Mouse (Mus musculus) kidney, embryonic 16.5 days (tissue): Measurements from ENCODE around the gene Gm48551. TPM values are rescaled to one million over a fixed set of nuclear protein-coding genes. Genes with fewer than 3 reads are reported as not detected.
A peak's percentile ranks its signal among the peaks of the same experiment; 100 is the strongest.

Experiments
- microRNA-seq: library from miRNA; unstranded; fragments of <30 nt; microRNA quantifications from one replicate; pipeline ENCODE4, GENCODE M21; 2016
- polyA plus RNA-seq: library from polyadenylated mRNA; unstranded; fragments of >200 nt; fragmentation: Nextera tagmentation; extraction: Ambion mirVana; gene quantifications from 2 replicates; pipeline ENCODE4 v1.2.1, GENCODE M21; 2015

The Gm48551 gene
- polyA plus RNA-seq, 1 experiment from 2014 or later, result 5.0 TPM

Small RNA genes within 50 kb of the gene (microRNA-seq; reads per million reads assigned to microRNA genes)
- gene Mir1191b (1.6 reads per million, percentile 3 among the genes with 10 or more reads in this experiment), gene Mir6913 (not detected)

Other genes starting within 250 kb of the Gm48551 start
- gene Zbtb7a, start 249.2 kb upstream of the Gm48551 start, polyA plus RNA-seq, result 24.4 and 25.2 TPM in 2 replicates
- gene Pias4, start 216.5 kb upstream of the Gm48551 start, polyA plus RNA-seq, result 51.0 and 56.2 TPM in 2 replicates
- 663 and 672 TPM in 2 replicates for gene Eef2, start 207.8 kb upstream of the Gm48551 start, polyA plus RNA-seq
- gene Dapk3, start 201.5 kb upstream of the Gm48551 start, polyA plus RNA-seq, result 38.4 and 39.3 TPM in 2 replicates
- gene 4930442H23Rik, start 200.6 kb upstream of the Gm48551 start, polyA plus RNA-seq, result not detected in 2 replicates
- not detected in 2 replicates for gene Nmrk2, start 182.4 kb upstream of the Gm48551 start, polyA plus RNA-seq
- gene Atcay, start 153.6 kb upstream of the Gm48551 start, polyA plus RNA-seq, result 0.14 and 0.33 TPM in 2 replicates
- gene Zfr2, start 151.3 kb upstream of the Gm48551 start, polyA plus RNA-seq, result 7.1 and 7.8 TPM in 2 replicates
- gene Matk, start 131.5 kb upstream of the Gm48551 start, polyA plus RNA-seq, result 8.2 and 8.9 TPM in 2 replicates
- gene Mrpl54, start 117.5 kb upstream of the Gm48551 start, polyA plus RNA-seq, result 218 and 238 TPM in 2 replicates
- 88.6 and 88.7 TPM in 2 replicates for gene Apba3, start 117.5 kb upstream of the Gm48551 start, polyA plus RNA-seq
- gene Tjp3, start 92.9 kb upstream of the Gm48551 start, polyA plus RNA-seq, result 21.9 and 22.6 TPM in 2 replicates
- gene Pip5k1c, start 91.5 kb upstream of the Gm48551 start, polyA plus RNA-seq, result 62.9 and 63.9 TPM in 2 replicates
- gene Cactin, start 63.4 kb upstream of the Gm48551 start, polyA plus RNA-seq, result 42.3 and 43.2 TPM in 2 replicates
- gene Tbxa2r, start 55.7 kb upstream of the Gm48551 start, polyA plus RNA-seq, result 19.7 and 20.2 TPM in 2 replicates
- gene Gipc3, start 41.2 kb upstream of the Gm48551 start, polyA plus RNA-seq, result 0.09 TPM in 2 replicates
- gene Hmg20b, start 34.0 kb upstream of the Gm48551 start, polyA plus RNA-seq, result 90.6 and 94.5 TPM in 2 replicates
- 9.8 and 12.5 TPM in 2 replicates for gene Mfsd12, start 27.0 kb upstream of the Gm48551 start, polyA plus RNA-seq
- 0.98 and 1.2 TPM in 2 replicates for gene 4930404N11Rik, start 18.6 kb upstream of the Gm48551 start, polyA plus RNA-seq
- gene Fzr1, start 6.0 kb upstream of the Gm48551 start, polyA plus RNA-seq, result 111 and 115 TPM in 2 replicates
- 87.6 and 104 TPM in 2 replicates for gene Dohh, start within 50 bp of the Gm48551 start, polyA plus RNA-seq
- 1.4 and 1.6 TPM in 2 replicates for gene Gm48552, start 4.5 kb downstream of the Gm48551 start, polyA plus RNA-seq
- gene Smim24, start 8.6 kb downstream of the Gm48551 start, polyA plus RNA-seq, result 42.7 and 44.1 TPM in 2 replicates
- 87.8 and 92.0 TPM in 2 replicates for gene Nfic, start 71.2 kb downstream of the Gm48551 start, polyA plus RNA-seq
- 0.29 and 0.67 TPM in 2 replicates for gene Celf5, start 98.2 kb downstream of the Gm48551 start, polyA plus RNA-seq
- 107 and 112 TPM in 2 replicates for gene Ncln, start 111.9 kb downstream of the Gm48551 start, polyA plus RNA-seq
- 1.5 and 1.7 TPM in 2 replicates for gene S1pr4, start 115.7 kb downstream of the Gm48551 start, polyA plus RNA-seq
- 0.70 and 0.98 TPM in 2 replicates for gene Gna15, start 139.8 kb downstream of the Gm48551 start, polyA plus RNA-seq
- 92.3 and 92.7 TPM in 2 replicates for gene Gna11, start 160.7 kb downstream of the Gm48551 start, polyA plus RNA-seq
- gene Aes, start 175.0 kb downstream of the Gm48551 start, polyA plus RNA-seq, result 322 and 487 TPM in 2 replicates
- 41.0 and 52.0 TPM in 2 replicates for gene Tle2, start 190.1 kb downstream of the Gm48551 start, polyA plus RNA-seq
- 18.5 and 22.8 TPM in 2 replicates for gene Tle6, start 216.6 kb downstream of the Gm48551 start, polyA plus RNA-seq
- 0.66 and 0.82 TPM in 2 replicates for gene BC025920, start 221.8 kb downstream of the Gm48551 start, polyA plus RNA-seq
- 41.8 and 48.4 TPM in 2 replicates for gene Sirt6, start 243.3 kb downstream of the Gm48551 start, polyA plus RNA-seq
- gene Ankrd24, start 244.1 kb downstream of the Gm48551 start, polyA plus RNA-seq, result 16.0 and 17.6 TPM in 2 replicates